Mouse (Mus musculus): ENCODE results near the gene Lrrc7. TPM values are rescaled to one million over a fixed set of nuclear protein-coding genes. Genes with fewer than 3 reads are reported as not detected.

Gene Lrrc7
- polyA plus RNA-seq, 1 experiment: not detected

DNA sequence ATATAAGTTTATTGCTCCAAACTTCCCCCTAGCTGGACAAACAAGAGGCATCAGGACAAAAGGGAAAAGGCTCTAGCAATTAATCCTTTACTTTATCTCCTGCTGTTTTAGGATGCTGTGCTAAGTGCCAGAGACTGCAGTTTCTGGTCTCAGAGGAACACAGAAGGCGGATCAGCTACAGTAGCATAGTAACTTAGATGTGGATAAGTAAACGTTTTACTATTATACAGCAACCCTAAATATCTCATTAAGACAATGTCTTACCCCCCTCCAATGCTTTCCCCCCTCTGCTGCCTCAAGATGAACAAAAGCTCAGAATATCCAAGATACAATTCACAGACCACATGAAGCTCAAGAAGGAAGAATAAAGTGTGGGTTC is 174.0 kb downstream of the Lrrc7 start:
- no peaks in the 10 kb centered on the region for H3K27me3 ChIP-seq (ENCODE audit: control insufficient read depth, insufficient read depth, low read length, poor library complexity, severe bottlenecking)
- H3K9ac ChIP-seq (ENCODE audit: low read depth, poor library complexity, severe bottlenecking): no peak overlapping the region
- H3K27ac ChIP-seq (ENCODE audit: insufficient read depth, low read length): no peak overlapping the region
- no peak overlapping the region for H3K4me3 ChIP-seq (ENCODE audit: low read depth, low read length)
- no peaks in the 10 kb centered on the region for H3K9me3 ChIP-seq (replicated peaks; ENCODE audit: control insufficient read depth, insufficient read depth, low read length, poor library complexity, severe bottlenecking)
- H3K36me3 ChIP-seq (ENCODE audit: control insufficient read depth, insufficient read depth, low read length, poor library complexity, severe bottlenecking): no peaks in the 10 kb centered on the region
- TF ChIP-seq CTCF (IDR thresholded peaks at IDR 0.05; ENCODE audit: low read depth, low read length): no peak
- no peak for TF ChIP-seq POLR2A (IDR thresholded peaks at IDR 0.05; ENCODE audit: insufficient read depth, low read length)
- no peak for TF ChIP-seq EP300 (IDR thresholded peaks at IDR 0.05; ENCODE audit: insufficient read depth, low read depth, low read length)
- H3K4me1 ChIP-seq (ENCODE audit: control insufficient read depth, insufficient read depth, low read length): no peaks in the 10 kb centered on the region

GRCm38 (mm10) chr3:158387413-158388075 is 174.5 kb downstream of the Lrrc7 start:
- Histone ChIP-seq H3K27ac (ENCODE audit: insufficient read depth, low read length) (no peak overlapping the region), H3K4me3 (ENCODE audit: low read depth, low read length) (no peak overlapping the region), H3K9ac (ENCODE audit: low read depth, poor library complexity, severe bottlenecking) (no peak overlapping the region), H3K36me3 (ENCODE audit: control insufficient read depth, insufficient read depth, low read length, poor library complexity, severe bottlenecking) (no peaks in the 10 kb centered on the region), H3K9me3 (replicated peaks; ENCODE audit: control insufficient read depth, insufficient read depth, low read length, poor library complexity, severe bottlenecking) (no peaks in the 10 kb centered on the region), H3K27me3 (ENCODE audit: control insufficient read depth, insufficient read depth, low read length, poor library complexity, severe bottlenecking) (no peaks in the 10 kb centered on the region), H3K4me1 (ENCODE audit: control insufficient read depth, insufficient read depth, low read length) (no peaks in the 10 kb centered on the region)
- TF ChIP-seq POLR2A (IDR thresholded peaks at IDR 0.05; ENCODE audit: insufficient read depth, low read length) (no peak), CTCF (IDR thresholded peaks at IDR 0.05; ENCODE audit: low read depth, low read length) (no peak), EP300 (IDR thresholded peaks at IDR 0.05; ENCODE audit: insufficient read depth, low read depth, low read length) (no peak)

- no peaks in the 10 kb centered on the region for H3K4me1 ChIP-seq (ENCODE audit: control insufficient read depth, insufficient read depth, low read length)
- no peaks in the 10 kb centered on the region for H3K36me3 ChIP-seq (ENCODE audit: control insufficient read depth, insufficient read depth, low read length, poor library complexity, severe bottlenecking)
- no peak overlapping the region for H3K4me3 ChIP-seq (ENCODE audit: low read depth, low read length)
- no peaks in the 10 kb centered on the region for H3K9me3 ChIP-seq (replicated peaks; ENCODE audit: control insufficient read depth, insufficient read depth, low read length, poor library complexity, severe bottlenecking)
- H3K9ac ChIP-seq (ENCODE audit: low read depth, poor library complexity, severe bottlenecking): no peak overlapping the region
- TF ChIP-seq POLR2A (IDR thresholded peaks at IDR 0.05; ENCODE audit: insufficient read depth, low read length): no peak
- TF ChIP-seq EP300 (IDR thresholded peaks at IDR 0.05; ENCODE audit: insufficient read depth, low read depth, low read length): no peak
- no peak for TF ChIP-seq CTCF (IDR thresholded peaks at IDR 0.05; ENCODE audit: low read depth, low read length)
- H3K27ac ChIP-seq (ENCODE audit: insufficient read depth, low read length): no peak overlapping the region
- H3K27me3 ChIP-seq (ENCODE audit: control insufficient read depth, insufficient read depth, low read length, poor library complexity, severe bottlenecking): no peaks in the 10 kb centered on the region
Measured at GRCm38 (mm10) chr3:158386848-158387247, 175.2 kb downstream of the Lrrc7 start.

DNA sequence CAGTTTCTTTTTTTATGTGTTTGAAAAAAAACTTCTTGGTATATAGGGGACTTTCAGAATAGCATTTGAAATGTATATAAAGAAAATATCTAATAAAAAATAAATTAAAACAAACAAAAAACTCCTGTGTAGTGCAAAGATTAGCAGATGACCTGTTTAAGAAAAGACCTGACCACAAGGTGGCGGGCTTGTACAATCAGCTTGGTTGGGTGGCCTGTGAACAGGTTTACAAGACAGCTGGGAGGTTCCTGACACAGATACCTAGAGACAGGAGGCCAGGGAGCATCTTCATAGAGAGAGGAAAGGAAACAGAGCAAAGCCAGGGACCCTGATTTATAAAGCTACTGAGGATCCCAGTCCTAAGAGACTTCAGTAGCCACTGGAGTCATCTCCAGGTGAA is 186.1 kb downstream of the Lrrc7 start:
- Histone ChIP-seq H3K4me3 (ENCODE audit: low read depth, low read length) (no peak overlapping the region), H3K4me1 (ENCODE audit: control insufficient read depth, insufficient read depth, low read length) (no peaks in the 10 kb centered on the region), H3K36me3 (ENCODE audit: control insufficient read depth, insufficient read depth, low read length, poor library complexity, severe bottlenecking) (no peaks in the 10 kb centered on the region), H3K27me3 (ENCODE audit: control insufficient read depth, insufficient read depth, low read length, poor library complexity, severe bottlenecking) (no peaks in the 10 kb centered on the region), H3K9ac (ENCODE audit: low read depth, poor library complexity, severe bottlenecking) (no peak overlapping the region), H3K27ac (ENCODE audit: insufficient read depth, low read length) (no peak overlapping the region), H3K9me3 (replicated peaks; ENCODE audit: control insufficient read depth, insufficient read depth, low read length, poor library complexity, severe bottlenecking) (no peaks in the 10 kb centered on the region)
- peak; percentile 47 for TF ChIP-seq CTCF (IDR thresholded peaks at IDR 0.05; ENCODE audit: low read depth, low read length)
- TF ChIP-seq POLR2A (IDR thresholded peaks at IDR 0.05; ENCODE audit: insufficient read depth, low read length): no peak

GRCm38 (mm10) chr3:158369169-158369568 is 192.9 kb downstream of the Lrrc7 start:
- no peak overlapping the region for H3K27ac ChIP-seq (ENCODE audit: insufficient read depth, low read length)
- H3K4me3 ChIP-seq (ENCODE audit: low read depth, low read length): no peak overlapping the region
- H3K9ac ChIP-seq (ENCODE audit: low read depth, poor library complexity, severe bottlenecking): no peak overlapping the region
- no peaks in the 10 kb centered on the region for H3K36me3 ChIP-seq (ENCODE audit: control insufficient read depth, insufficient read depth, low read length, poor library complexity, severe bottlenecking)
- no peaks in the 10 kb centered on the region for H3K27me3 ChIP-seq (ENCODE audit: control insufficient read depth, insufficient read depth, low read length, poor library complexity, severe bottlenecking)
- no peaks in the 10 kb centered on the region for H3K4me1 ChIP-seq (ENCODE audit: control insufficient read depth, insufficient read depth, low read length)
- TF ChIP-seq CTCF (IDR thresholded peaks at IDR 0.05; ENCODE audit: low read depth, low read length): no peak
- TF ChIP-seq POLR2A (IDR thresholded peaks at IDR 0.05; ENCODE audit: insufficient read depth, low read length): no peak
- TF ChIP-seq EP300 (IDR thresholded peaks at IDR 0.05; ENCODE audit: insufficient read depth, low read depth, low read length): no peak
- no peaks in the 10 kb centered on the region for H3K9me3 ChIP-seq (replicated peaks; ENCODE audit: control insufficient read depth, insufficient read depth, low read length, poor library complexity, severe bottlenecking)

GRCm38 (mm10) chr3:158365801-158366200 is 196.2 kb downstream of the Lrrc7 start:
- Histone ChIP-seq H3K4me1 (ENCODE audit: control insufficient read depth, insufficient read depth, low read length) (no peaks in the 10 kb centered on the region), H3K36me3 (ENCODE audit: control insufficient read depth, insufficient read depth, low read length, poor library complexity, severe bottlenecking) (no peaks in the 10 kb centered on the region), H3K27me3 (ENCODE audit: control insufficient read depth, insufficient read depth, low read length, poor library complexity, severe bottlenecking) (no peaks in the 10 kb centered on the region), H3K9me3 (replicated peaks; ENCODE audit: control insufficient read depth, insufficient read depth, low read length, poor library complexity, severe bottlenecking) (no peaks in the 10 kb centered on the region), H3K9ac (ENCODE audit: low read depth, poor library complexity, severe bottlenecking) (no peak overlapping the region), H3K27ac (ENCODE audit: insufficient read depth, low read length) (no peak overlapping the region), H3K4me3 (ENCODE audit: low read depth, low read length) (no peak overlapping the region)
- TF ChIP-seq CTCF (IDR thresholded peaks at IDR 0.05; ENCODE audit: low read depth, low read length) (no peak), POLR2A (IDR thresholded peaks at IDR 0.05; ENCODE audit: insufficient read depth, low read length) (no peak), EP300 (IDR thresholded peaks at IDR 0.05; ENCODE audit: insufficient read depth, low read depth, low read length) (no peak)

Measured in ES-Bruce4 (cell line).